Mouse (Mus musculus): ENCODE data around the gene Prkca.

DNA sequence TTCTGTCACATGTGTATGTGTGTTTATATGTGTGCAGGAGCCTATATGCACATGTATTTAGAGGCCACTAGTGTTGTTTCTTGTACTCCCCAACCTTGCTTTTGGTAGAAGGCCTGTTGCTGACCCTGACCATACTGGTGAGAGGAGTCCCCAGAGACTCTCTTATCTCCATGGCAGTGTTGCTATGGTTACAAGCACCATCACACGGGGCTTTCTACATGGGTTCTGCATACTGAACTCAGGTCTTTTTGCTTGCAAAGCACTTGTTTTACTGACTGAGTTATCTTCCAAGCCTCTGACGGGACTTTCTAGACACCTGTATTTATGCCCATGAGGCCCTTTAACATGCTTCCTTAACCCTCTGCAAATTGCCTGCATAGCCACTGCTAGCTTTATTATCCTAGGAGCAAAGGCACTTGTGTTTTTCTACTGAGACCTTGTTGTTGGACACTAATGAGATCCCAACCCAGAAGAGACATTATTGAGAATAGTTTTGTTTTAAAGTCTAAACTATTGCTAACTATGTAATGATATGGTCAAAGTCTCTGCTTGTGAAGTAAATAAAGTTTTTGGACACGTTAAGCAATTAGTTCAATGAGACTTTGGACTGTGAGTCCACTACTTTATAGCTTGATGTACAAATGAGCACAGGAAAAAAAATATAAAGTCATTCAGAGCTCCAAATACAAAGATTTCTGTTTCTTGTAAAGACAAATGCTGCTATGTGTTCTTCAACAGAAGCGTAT, 41.4 kb upstream of the Prkca start:
- TF ChIP-seq ZNF384 (IDR thresholded peaks at IDR 0.05; ENCODE audit: low read depth, low read length) (no peak), CHD2 (IDR thresholded peaks at IDR 0.05; ENCODE audit: low read depth, low read length) (no peak), MAFK (IDR thresholded peaks at IDR 0.05; ENCODE audit: insufficient read depth, low read depth, low read length) (no peak), HCFC1 (IDR thresholded peaks at IDR 0.05; ENCODE audit: borderline replicate concordance, insufficient read depth, low read length) (no peak), ZC3H11A (IDR thresholded peaks at IDR 0.05; ENCODE audit: borderline replicate concordance, low read depth, low read length) (no peak)
